Mouse (Mus musculus): ENCODE measurements around the gene Tmem125.

DNA sequence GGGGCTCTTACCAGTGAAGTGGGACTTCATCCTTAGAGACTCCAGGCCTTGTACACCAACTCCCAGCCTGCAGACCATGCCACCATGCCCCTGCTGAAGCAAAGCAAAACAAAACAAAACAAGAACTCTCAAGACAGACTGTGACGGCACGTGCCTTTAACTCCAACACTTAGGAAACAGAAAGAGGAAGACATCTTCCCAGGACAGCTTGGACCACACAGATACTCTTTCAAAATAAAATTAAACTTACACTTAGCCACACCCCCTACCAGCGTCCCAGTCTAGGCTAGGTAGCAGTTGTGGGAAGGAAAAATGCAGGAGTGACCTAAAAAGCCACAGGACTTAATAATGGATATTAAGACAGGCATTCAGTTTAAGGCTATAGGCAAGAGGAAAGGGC is 18.1 kb downstream of the Tmem125 start:
- TF ChIP-seq POLR2A (IDR thresholded peaks at IDR 0.05; ENCODE audit: insufficient read depth, low read depth, low read length) (no peak), CTCF (IDR thresholded peaks at IDR 0.05; ENCODE audit: insufficient read depth, low read depth, low read length) (no peak)
